In the genomic region with DNA sequence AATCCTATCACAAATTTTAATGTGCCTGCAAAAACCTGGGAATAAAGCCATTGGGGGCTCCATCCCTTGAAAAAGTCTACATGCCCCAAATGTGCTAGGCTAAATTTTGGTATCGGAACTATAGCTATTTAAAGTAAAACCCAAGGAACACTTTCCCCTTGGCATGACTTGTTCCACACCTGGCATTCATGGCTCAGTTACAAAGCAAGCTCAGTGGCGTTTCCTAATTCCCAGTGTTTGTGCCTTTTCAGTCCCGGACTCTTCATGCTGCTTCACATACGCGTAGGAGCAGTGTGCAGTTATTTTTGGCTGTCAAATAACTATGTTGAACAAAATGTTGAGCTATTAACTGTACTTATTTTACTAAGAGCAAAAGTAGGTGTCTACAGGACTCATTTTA, we compare ENCODE assay signal across 12 mouse cellular contexts.
DNase-seq lines count a peak whose midpoint lies in the region.
"Had no signal": no experiment of that assay in that cellular context is flagged by ENCODE, and none has a peak within 500 bp of the region (broad histone marks: within the 10 kb centered on the region; RNA-seq: fewer than 3 reads in every experiment).

No protein-coding gene starts in this region.

- DNase-seq in cerebellum, adult 9-10 months = peak; percentile 57
- no peak for DNase-seq in cerebellum, adult 8-10 months
- peak; percentile 73 for DNase-seq in brain, adult 2 months (ENCODE audit: low read depth, low spot score)
- peak; percentile 25 for DNase-seq in cerebellum, adult 9-11 months
- DNase-seq in gonadal fat pad, adult 2 months (ENCODE audit: low read depth) = peak; percentile 27
- DNase-seq in adrenal gland, postnatal 4 days (ENCODE audit: low spot score in 2 of 2) = no peak
- DNase-seq: adrenal gland, adult 2 months; adrenal gland, postnatal 25 days; gastrocnemius, postnatal 36 days; heart, adult 2 months; heart, postnatal 14 days; kidney, adult 2 months had no signal

Comparison
In these comparisons a context has a peak if more than half of its experiments do, and no peak if none do; other contexts are left out.
1. DNase-seq: peak in cerebellum, adult 9-10 months (single experiment), brain, adult 2 months (single experiment), cerebellum, adult 9-11 months (single experiment) and gonadal fat pad, adult 2 months (single experiment); none in cerebellum, adult 8-10 months (single experiment) and adrenal gland, postnatal 4 days (0 of 2).